Mouse (Mus musculus) intestine, embryonic 16.5 days (tissue): Measurements from ENCODE around the gene Zfp629. TPM values are rescaled to one million over a fixed set of nuclear protein-coding genes. Genes with fewer than 3 reads are reported as not detected.

ENCODE experiments used
- ATAC-seq: fragments of 200-750 bp; cut with Nextera tagmentation; 2 replicates; pipeline ENCODE4 v1.8.0; 2017; ENCODE audit warnings: moderate TSS enrichment, moderate library complexity
- H3K27ac ChIP-seq: fragments of 300-500 bp; sonication (generic); 2 replicates; pipeline ENCODE4 v1.5.1; 2014; ENCODE audit warnings: mild to moderate bottlenecking, low read length
- H3K27me3 ChIP-seq: fragments of 300-500 bp; sonication (generic); replicated peaks from 2 replicates; pipeline ENCODE4 v1.6.1; 2014; ENCODE audit warnings: low read length, control low read depth, mixed read lengths; ENCODE audit not compliant: control insufficient read depth, insufficient read depth
- H3K36me3 ChIP-seq: fragments of 300-500 bp; sonication (generic); 2 replicates; pipeline ENCODE4 v1.6.1; 2014; ENCODE audit warnings: low read length, control low read depth; ENCODE audit not compliant: control insufficient read depth, insufficient read depth
- H3K4me1 ChIP-seq: fragments of 300-500 bp; sonication (generic); 2 replicates; pipeline ENCODE4 v1.6.1; 2014; ENCODE audit warnings: low read length, control low read depth, mixed read lengths; ENCODE audit not compliant: control insufficient read depth, insufficient read depth
- H3K4me2 ChIP-seq: fragments of 300-500 bp; sonication (generic); 2 replicates; pipeline ENCODE4 v1.6.1; 2014; ENCODE audit warnings: low read depth, low read length, control low read depth
- H3K4me3 ChIP-seq: fragments of 300-500 bp; sonication (generic); 2 replicates; pipeline ENCODE4 v1.5.1; 2014; ENCODE audit warnings: mild to moderate bottlenecking, low read length
- H3K9ac ChIP-seq: fragments of 300-500 bp; sonication (generic); 2 replicates; pipeline ENCODE4 v1.6.1; 2014; ENCODE audit warnings: low read depth, low read length
- H3K9me3 ChIP-seq: fragments of 300-500 bp; sonication (generic); 2 replicates; pipeline ENCODE4 v1.6.1; 2016; ENCODE audit warnings: low read length, control low read depth; ENCODE audit not compliant: control insufficient read depth
- WGBS: fragments of 180-500 bp; shearing (Covaris S2); extraction: QIAGEN DNeasy Blood & Tissue Kit; methylation state at CpG from one replicate; pipeline ENCODE4 v1.1.7; 2014; 5-methylcytosine and 5-hydroxymethylcytosine counted together
- polyA plus RNA-seq: library from polyadenylated mRNA; unstranded; fragments of >200 nt; fragmentation: Nextera tagmentation; extraction: Ambion mirVana; gene quantifications from 2 replicates; pipeline ENCODE4 v1.2.1, GENCODE M21; 2015

Gene Zfp629
- polyA plus RNA-seq, 1 experiment from 2014 or later, result 7.9 TPM

DNA sequence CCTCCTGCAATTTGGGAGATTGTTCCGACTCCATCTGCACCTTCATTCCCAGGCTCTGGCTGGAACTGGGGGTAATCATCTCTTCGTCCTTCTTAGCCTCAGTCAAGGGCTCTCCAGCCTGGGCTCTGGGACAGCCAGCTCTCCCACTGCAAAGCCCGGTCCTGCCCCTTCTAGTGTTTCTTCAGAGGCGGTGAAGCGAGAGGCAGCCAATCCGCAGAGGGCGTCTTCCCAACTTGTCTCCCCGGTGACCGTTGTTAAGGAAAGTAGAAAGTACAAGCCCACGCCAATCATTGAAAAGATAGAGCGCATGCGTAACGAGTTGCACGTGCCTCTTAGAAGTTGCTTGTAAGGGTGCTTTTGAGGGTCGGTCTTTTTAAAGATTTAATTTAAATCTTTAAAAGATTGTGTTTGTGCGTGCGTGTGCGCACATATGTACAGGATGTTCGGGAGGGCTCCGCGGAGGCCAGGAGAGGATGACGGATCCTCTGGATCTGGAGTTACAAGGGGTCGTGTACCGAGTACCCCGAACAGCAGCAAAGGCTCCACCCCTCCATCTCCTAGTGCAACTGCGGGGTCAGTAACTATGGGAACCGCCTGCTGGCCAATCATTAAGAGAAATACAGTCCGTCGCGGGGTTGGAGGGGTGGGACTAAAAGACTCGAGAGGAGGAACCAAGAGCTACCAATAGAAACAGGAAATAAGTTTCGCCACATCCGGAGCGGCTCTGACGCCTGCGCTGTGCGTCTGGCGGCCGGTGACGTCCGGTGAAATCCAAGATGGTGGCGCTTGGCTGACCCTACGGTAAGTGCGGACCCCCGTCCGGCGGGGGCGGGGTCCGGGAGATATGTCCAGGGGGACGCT, 27.4 kb downstream of the Zfp629 start, which contains the start of the genes Ccdc189 and Rnf40:
Ccdc189 (minus strand) TSS at position 585 of the 861 bp plus-strand sequence.
Rnf40 (plus strand) TSS at position 757 of the 861 bp plus-strand sequence.
- H3K27me3 ChIP-seq, result no peaks in the 10 kb centered on the region
- peak; percentile 99 for ATAC-seq
- peak within 1 kb of the TSS; percentile 97 for H3K4me2 ChIP-seq
- H3K27ac ChIP-seq, result peak within 1 kb of the TSS; percentile 61
- H3K4me3 ChIP-seq, result peak within 1 kb of the TSS; percentile 92
- H3K9ac ChIP-seq, result peak within 1 kb of the TSS; percentile 91
- WGBS, result under 1% methylated on average over 50 of the region's 50 CpGs
- H3K9me3 ChIP-seq, result no peaks in the 10 kb centered on the region
- peaks cover 18% of the 10 kb centered on the region for H3K36me3 ChIP-seq
- H3K4me1 ChIP-seq, result peaks cover 14% of the 10 kb centered on the region

DNA sequence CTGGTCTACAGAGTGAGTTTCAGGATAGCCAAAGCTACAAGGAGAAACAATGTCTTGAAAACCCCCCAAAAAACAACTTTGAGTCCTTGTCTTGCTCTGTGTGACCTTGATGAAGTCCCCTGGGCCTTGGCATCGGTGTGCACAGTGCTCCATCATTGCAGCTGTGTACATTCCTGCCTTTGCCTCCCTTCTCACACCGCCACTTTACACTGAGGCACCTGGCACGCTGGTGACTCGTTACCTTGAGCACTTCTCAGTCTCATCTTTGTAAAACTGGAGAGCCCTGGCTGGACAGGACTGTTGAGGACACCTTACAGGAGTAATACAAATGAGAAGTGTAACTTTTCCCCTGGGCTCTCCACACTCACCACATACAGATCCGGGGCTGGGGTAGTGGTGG, 28.4 kb downstream of the Zfp629 start:
- no peaks in the 10 kb centered on the region for H3K27me3 ChIP-seq
- H3K4me1 ChIP-seq, result peaks cover 14% of the 10 kb centered on the region
- ATAC-seq, result no peak
- H3K9me3 ChIP-seq, result no peaks in the 10 kb centered on the region
- 58% methylated on average over 5 of the region's 5 CpGs for WGBS
- H3K4me3 ChIP-seq, result peak overlapping the region; percentile 92; the same call in 1 of the 2 replicates
- H3K9ac ChIP-seq, result peak overlapping the region; percentile 64; the same call in 1 of the 2 replicates
- peaks cover 23% of the 10 kb centered on the region for H3K36me3 ChIP-seq
- no peak overlapping the region for H3K27ac ChIP-seq
- peak overlapping the region; percentile 97 for H3K4me2 ChIP-seq

DNA sequence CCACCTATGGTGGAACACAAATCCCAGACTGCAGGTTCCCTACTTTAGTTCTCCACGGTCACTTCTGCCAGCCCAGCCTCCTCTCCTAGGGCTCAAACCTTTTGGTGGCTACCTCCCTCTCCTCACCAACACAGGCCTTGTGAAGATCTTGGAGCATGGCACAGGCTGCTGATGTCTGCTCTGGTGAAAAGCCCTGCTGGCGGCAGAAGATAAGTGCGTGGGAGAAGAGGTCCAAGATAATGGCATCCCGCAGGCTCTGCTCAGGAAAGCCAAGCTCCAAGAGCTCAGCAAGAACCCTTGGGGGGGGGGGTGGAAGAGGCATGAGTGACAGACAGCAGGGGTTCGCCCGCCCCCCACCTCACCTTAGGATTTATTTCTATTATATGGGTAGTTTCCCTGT, 29.4 kb downstream of the Zfp629 start:
- Histone ChIP-seq H3K27me3 (no peaks in the 10 kb centered on the region), H3K36me3 (peaks cover 17% of the 10 kb centered on the region), H3K9me3 (no peaks in the 10 kb centered on the region), H3K4me3 (no peak overlapping the region), H3K4me1 (peaks cover 14% of the 10 kb centered on the region), H3K9ac (no peak overlapping the region), H3K27ac (no peak overlapping the region), H3K4me2 (no peak overlapping the region)
- WGBS, result 92% methylated on average over 6 of the region's 6 CpGs
- ATAC-seq, result no peak

DNA sequence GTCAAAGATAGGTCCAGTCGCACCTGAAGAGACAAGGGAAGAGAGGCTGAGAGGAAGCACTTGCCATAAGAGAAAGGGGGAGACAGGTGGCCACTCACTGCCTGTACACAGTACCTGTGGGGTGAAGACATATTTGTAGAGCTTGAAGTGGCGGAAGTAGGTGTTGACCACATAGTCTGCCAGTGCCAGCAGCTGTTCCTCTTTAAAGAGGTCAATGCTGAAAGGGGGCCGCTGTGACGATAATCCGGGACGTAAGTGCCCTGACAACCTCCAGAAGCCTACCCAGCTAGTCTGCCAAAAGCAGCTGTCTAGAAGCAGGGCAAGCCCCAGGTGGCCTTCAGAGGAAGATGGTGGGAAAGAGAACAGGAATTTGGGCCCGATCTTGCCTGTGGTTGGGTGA, 30.6 kb downstream of the Zfp629 start:
- 92% methylated on average over 7 of the region's 7 CpGs for WGBS
- ATAC-seq, result no peak
- H3K4me2 ChIP-seq, result no peak overlapping the region
- H3K36me3 ChIP-seq, result peaks cover 11% of the 10 kb centered on the region; the same call in 1 of the 2 replicates
- H3K9ac ChIP-seq, result no peak overlapping the region
- no peaks in the 10 kb centered on the region for H3K27me3 ChIP-seq
- no peak overlapping the region for H3K4me3 ChIP-seq
- H3K27ac ChIP-seq, result no peak overlapping the region
- H3K9me3 ChIP-seq, result no peaks in the 10 kb centered on the region
- H3K4me1 ChIP-seq, result peaks cover 14% of the 10 kb centered on the region

DNA sequence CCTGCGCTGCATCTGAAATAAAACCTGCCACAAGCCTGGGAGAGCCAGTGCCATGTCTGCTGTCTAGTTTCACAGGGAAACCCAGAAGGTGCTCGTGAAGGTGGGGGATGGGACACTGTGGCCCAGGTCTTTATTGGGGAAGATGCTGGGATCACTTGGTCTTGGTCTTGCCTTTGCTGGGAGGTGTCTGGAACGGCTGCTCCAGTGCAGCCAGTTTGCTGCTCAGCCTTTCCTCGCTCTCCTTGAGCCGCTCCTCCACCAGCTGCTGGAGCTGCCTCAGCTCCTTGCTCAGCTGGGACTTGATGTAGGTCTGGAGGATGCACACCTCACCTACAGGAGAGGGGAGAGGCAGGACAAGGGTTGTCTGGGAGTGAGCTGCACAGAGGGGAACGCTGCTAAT, 32.3 kb downstream of the Zfp629 start:
- 92% methylated on average over 6 of the region's 6 CpGs for WGBS
- peaks cover 11% of the 10 kb centered on the region; the same call in 1 of the 2 replicates for H3K36me3 ChIP-seq
- ATAC-seq, result no peak
- no peak overlapping the region for H3K27ac ChIP-seq
- no peak overlapping the region for H3K4me3 ChIP-seq
- no peaks in the 10 kb centered on the region for H3K27me3 ChIP-seq
- no peak overlapping the region for H3K9ac ChIP-seq
- H3K4me1 ChIP-seq, result peaks cover 7% of the 10 kb centered on the region
- no peaks in the 10 kb centered on the region for H3K9me3 ChIP-seq
- H3K4me2 ChIP-seq, result no peak overlapping the region

DNA sequence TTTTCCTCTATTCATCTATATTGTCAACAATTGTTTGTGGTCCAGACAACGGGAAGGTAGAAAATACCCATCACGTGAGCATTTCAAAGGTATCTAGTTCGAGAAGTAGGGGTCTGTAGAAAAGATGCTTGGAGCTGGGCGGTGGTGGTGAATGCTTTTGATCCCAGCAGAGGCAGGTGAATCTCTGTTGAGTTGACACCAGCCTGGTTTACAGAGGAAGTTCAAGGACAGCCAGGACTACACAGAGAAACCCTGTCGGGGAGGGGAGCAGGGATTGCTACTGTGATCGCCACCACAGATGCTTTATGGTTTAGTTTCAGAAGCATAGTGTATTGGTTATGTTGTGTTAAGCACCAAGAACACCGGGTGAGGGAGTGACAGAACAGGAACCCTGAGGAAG, 41.5 kb downstream of the Zfp629 start:
- ATAC-seq, result no peak

DNA sequence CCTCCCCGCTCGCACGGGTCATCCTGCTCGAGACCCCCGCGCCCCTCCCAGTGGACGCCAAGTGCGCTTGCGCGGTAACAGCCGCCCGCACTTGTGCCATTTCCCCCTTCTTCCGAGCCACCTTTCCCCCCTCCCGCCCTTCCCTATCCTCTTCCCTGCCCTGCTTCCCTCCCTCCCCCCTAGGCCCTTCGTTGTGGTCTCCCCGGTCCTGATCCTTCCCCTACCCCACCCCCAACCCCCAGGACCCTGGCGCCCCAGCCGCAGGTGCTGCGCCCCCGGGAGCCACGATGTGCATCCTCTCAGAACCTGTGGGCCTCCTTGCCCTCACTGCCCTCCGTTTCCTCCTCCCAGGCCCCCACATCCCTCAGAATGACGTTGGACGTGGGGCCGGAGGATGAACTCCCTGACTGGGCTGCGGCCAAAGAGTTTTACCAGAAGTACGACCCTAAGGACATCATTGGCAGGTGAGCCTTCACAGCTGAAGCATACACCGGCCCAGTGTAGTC, 42.0 kb downstream of the Zfp629 start:
- H3K9ac ChIP-seq, result peak overlapping the region; percentile 78
- H3K4me1 ChIP-seq, result peaks cover 10% of the 10 kb centered on the region
- ATAC-seq, result peak; percentile 61
- no peaks in the 10 kb centered on the region for H3K9me3 ChIP-seq
- 0 out of 2 replicates have a peak, but pooled peaks cover 9% of the 10 kb centered on the region for H3K36me3 ChIP-seq
- peak overlapping the region; percentile 68 for H3K4me2 ChIP-seq
- peak overlapping the region; percentile 64 for H3K4me3 ChIP-seq
- no peaks in the 10 kb centered on the region for H3K27me3 ChIP-seq
- peak overlapping the region; percentile 43 for H3K27ac ChIP-seq
- under 1% methylated on average over 27 of the region's 28 CpGs for WGBS

More for the DNA sequence above, 41.5 kb downstream of the Zfp629 start:
- Histone ChIP-seq H3K27me3 (no peaks in the 10 kb centered on the region), H3K9me3 (no peaks in the 10 kb centered on the region), H3K4me3 (peak overlapping the region; percentile 64), H3K27ac (no peak overlapping the region), H3K36me3 (0 out of 2 replicates have a peak, but pooled peaks cover 9% of the 10 kb centered on the region), H3K4me2 (peak overlapping the region; percentile 68), H3K4me1 (peaks cover 10% of the 10 kb centered on the region), H3K9ac (peak overlapping the region; percentile 78)
- 13% methylated on average over 7 of the region's 7 CpGs for WGBS

DNA sequence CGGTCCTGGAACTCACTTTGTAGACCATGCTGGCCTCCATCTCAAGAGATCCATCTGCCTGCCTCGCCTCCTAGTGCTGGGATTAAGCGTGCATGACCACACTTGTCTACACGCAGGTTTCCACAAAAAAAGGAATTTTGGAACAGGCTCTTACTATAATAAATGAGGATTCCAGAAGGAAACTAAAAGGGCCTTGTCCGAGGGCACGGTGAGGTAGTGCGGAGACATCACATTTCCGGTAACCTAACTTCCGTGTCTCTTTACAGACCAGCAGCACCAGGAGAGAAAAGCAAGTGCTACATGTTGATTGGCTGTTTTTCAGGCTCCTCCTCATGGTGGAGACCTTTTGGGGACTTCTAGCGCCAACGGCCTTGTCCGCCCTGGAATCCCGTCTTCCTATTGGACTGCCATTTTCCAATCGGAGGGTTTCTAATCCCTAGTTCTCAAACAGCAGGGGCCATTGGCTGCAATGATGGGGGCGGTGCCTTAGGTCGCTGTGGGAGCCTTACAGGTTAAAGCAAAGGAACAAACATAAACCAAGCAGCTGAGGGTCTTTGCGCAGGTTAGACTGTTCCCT, 42.6 kb downstream of the Zfp629 start, which contains the start of gene Phkg2:
Phkg2 (plus strand) TSS at position 446 of the 577 bp plus-strand sequence.
- Histone ChIP-seq H3K4me2 (peak within 1 kb of the TSS; percentile 68), H3K9ac (peak within 1 kb of the TSS; percentile 78), H3K4me3 (peak within 1 kb of the TSS; percentile 64), H3K27me3 (no peaks in the 10 kb centered on the region), H3K9me3 (no peaks in the 10 kb centered on the region), H3K36me3 (0 out of 2 replicates have a peak, but pooled peaks cover 9% of the 10 kb centered on the region), H3K27ac (peak within 1 kb of the TSS; percentile 85), H3K4me1 (peaks cover 10% of the 10 kb centered on the region)
- WGBS, result under 1% methylated on average over 17 of the region's 17 CpGs
- ATAC-seq, result peak; percentile 99
